Mouse (Mus musculus) forebrain, embryonic 11.5 days (tissue): Measurements from ENCODE around the gene Phf19. TPM values are rescaled to one million over a fixed set of nuclear protein-coding genes. Genes with fewer than 3 reads are reported as not detected.

Experiments
- polyA plus RNA-seq: library from polyadenylated mRNA; unstranded; fragments of >200 nt; fragmentation: Nextera tagmentation; extraction: Ambion mirVana; gene quantifications from 2 replicates; pipeline ENCODE4 v1.2.1, GENCODE M21; 2014

Gene Phf19
- polyA plus RNA-seq, 1 experiment from 2014 or later: 4.4 TPM

Other genes with a start within 250 kb of the Phf19 start
- 103 and 106 TPM in 2 replicates for gene Gapvd1, start 158.8 kb downstream of the Phf19 start, polyA plus RNA-seq
- 731 and 789 TPM in 2 replicates for gene Hspa5, start 142.1 kb downstream of the Phf19 start, polyA plus RNA-seq
- gene Rabepk, start 114.1 kb downstream of the Phf19 start, polyA plus RNA-seq: 29.9 and 33.7 TPM in 2 replicates
- gene Fbxw2, start 87.7 kb downstream of the Phf19 start, polyA plus RNA-seq: 81.2 and 82.4 TPM in 2 replicates
- gene Gm34653, start 81.0 kb downstream of the Phf19 start, polyA plus RNA-seq: not detected in 2 replicates
- gene Cutal, start 39.6 kb downstream of the Phf19 start, polyA plus RNA-seq: not detected in 2 replicates
- 117 and 127 TPM in 2 replicates for gene Psmd5, start 39.1 kb downstream of the Phf19 start, polyA plus RNA-seq
- 0.33 and 0.37 TPM in 2 replicates for gene Traf1, start 47.7 kb upstream of the Phf19 start, polyA plus RNA-seq
- gene Hc, start 147.4 kb upstream of the Phf19 start, polyA plus RNA-seq: 0.76 and 1.6 TPM in 2 replicates
- gene AI182371, start 187.5 kb upstream of the Phf19 start, polyA plus RNA-seq: 0.17 TPM in 1 of 2 replicates, not detected in the other
- 36.9 and 42.0 TPM in 2 replicates for gene Cntrl, start 195.5 kb upstream of the Phf19 start, polyA plus RNA-seq